Mouse (Mus musculus) adrenal gland, adult 2 months (tissue): Measurements from ENCODE around the gene Gm49416. TPM values are rescaled to one million over a fixed set of nuclear protein-coding genes. Genes with fewer than 3 reads are reported as not detected.
"Not testable (repeated sequence)": the region's sequence is repeated elsewhere in the genome, so short reads cannot be mapped to it uniquely, and the experiment has no call there.

Experiments used
- DNase-seq: peaks from one replicate; pipeline ENCODE4 v3.0.0; 2021
- long read RNA-seq: library from polyadenylated mRNA; stranded (forward); transcript quantifications from one replicate; pipeline ENCODE4 v2.0.0, GENCODE M21; 2021
- polyA plus RNA-seq: library from polyadenylated mRNA; depleted of rRNA; stranded (reverse); fragments of >200 nt; gene quantifications from 2 replicates; pipeline ENCODE4 v1.2.3, GENCODE M21; 2012; rRNA removed
- total RNA-seq, 2 experiments: library from RNA; stranded (reverse); gene quantifications; 2 replicates each; pipeline ENCODE4 v1.2.3; 2021

The Gm49416 gene
- 1 to 10 TPM; 3.2 to 4.5 TPM for total RNA-seq
- polyA plus RNA-seq, result not detected in 2 replicates
- long read RNA-seq, result 0 reads

DNA sequence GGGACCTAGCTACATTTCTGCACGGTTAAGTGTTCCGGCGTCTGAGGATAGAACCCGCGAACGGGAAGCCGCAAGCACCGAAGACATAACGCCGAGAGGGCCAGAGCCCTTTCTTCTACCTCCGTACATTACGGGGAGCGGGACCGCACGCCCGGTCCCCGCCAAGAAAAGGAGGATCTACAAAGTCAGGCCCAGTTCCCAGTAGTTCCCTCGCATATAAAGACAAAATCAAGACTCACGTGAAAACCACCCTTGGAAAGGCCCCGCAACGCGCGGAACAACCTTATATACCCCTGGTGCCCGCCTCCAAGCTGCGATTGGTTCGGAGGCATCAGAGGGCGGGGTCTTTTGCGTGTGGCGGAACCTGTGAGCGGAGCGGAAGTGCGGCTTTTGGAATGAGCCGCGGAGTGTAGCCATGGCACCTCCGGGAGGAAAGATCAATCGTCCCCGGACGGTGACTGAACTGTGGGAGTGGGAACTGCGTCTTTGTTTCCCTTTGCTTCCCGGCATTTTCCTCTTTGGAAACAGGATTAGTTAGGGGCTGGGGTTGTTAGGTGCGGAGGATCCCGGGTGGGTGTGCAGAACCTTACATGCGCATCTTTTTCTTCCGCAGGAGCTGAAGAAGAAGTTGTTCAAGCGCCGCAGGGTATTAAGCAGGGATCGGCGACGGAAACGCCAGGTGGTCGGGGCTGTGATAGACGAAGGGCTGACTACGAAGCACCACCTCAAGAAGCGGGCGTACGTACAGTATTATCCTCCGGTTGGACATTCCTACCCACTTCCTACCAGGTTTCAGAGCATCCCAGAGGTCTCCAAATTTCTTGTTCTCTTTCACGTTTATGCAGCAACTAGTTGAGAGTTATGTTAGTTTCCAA, at the start of gene Gm49416, which contains the start of gene 1810009A15Rik:
Gene Gm49416, plus strand, starts transcription at position 416 of the 875 bp plus-strand sequence.
Gene 1810009A15Rik, plus strand, starts transcription at position 343 of the 875 bp plus-strand sequence.
- peak; percentile 96 for DNase-seq

- no peak for DNase-seq
These were observed 49.4 kb upstream of the Gm49416 start, which contains the start of gene Gng3 for GRCm38 (mm10) chr19:8839103-8839907. TSS of gene Gng3 (minus strand) at chr19:8839194.

DNA sequence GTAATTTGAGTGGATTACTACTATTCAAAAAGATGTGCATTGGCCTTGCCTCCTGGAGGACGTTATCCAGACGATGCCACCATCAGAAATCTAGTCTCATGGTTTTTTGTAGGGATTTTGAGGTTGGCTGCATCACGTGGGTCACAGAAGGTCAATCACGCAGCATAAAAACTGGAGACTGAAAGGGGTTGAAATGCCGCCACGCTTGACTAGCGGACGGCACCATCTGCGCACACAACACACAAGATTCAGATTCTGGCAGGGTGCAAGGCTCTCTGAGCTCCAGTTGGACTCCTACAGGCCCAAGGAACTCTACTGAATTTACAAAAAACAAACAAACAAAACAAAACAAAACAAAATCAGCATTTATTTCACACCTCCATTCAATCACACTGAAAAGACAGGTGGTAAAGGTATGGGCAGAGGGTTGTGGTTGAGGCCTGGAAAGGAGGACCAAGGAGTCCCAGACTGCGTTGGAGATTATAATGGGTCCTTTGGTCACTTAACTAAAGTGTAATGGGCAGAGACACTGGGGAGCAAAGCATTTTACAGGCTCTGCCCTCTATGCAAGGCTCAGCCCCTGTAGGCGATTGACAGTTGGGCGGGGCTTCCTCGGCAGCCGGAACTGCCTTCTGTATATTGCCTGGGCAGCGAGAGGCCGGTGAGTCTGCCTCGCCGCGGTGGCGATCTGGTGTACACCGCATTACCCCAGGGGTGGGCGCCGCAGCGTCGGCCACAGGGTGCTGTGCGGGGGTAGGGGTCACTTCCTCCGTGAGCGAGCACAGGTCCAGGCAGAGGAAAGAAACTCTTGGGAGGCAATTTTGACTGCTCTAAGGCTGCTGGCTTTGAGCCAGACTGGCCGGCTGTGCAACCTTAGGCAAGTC, 48.6 kb upstream of the Gm49416 start:
- DNase-seq, result peak; percentile 90

DNA sequence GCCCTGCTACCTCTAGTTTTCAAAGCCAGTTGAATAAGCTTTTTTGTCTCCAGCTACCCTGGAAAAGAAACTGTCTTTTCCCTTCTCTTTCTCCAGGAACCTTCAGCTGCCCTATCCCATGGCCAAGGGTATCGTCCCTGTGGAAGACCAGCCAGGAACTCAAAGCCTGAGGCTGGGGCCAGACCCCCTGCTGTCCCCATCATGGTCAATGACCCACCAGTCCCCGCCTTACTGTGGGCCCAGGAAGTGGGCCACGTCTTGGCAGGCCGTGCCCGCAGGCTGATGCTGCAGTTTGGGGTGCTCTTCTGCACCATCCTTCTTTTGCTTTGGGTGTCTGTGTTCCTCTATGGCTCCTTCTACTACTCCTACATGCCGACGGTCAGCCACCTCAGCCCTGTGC, 47.7 kb upstream of the Gm49416 start:
- no peak for DNase-seq

- DNase-seq, result no peak
These were observed 45.8 kb upstream of the Gm49416 start for GRCm38 (mm10) chr19:8842961-8843360.

GRCm38 (mm10) chr19:8844371-8845129, 44.2 kb upstream of the Gm49416 start:
- peak; percentile 76 for DNase-seq

DNA sequence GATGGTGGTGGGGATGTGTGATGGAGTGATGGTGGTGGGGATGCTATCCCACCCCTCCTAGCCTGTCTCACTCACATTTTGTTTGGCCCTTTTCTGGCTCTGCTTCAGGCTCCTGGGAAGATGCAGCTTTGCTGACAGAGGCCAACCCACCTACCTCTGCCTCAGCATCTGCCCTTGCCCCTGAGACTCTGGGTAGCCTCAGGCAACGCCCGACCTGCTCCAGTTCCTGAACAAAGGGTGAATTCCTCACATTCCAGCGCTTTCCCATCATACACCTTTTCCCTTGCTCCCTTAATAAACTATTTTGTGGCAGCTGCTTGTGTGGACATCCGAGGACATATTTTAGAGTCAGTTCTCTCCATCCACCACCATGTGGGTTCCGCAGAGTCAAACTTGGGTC, 40.4 kb upstream of the Gm49416 start:
- DNase-seq, result no peak

GRCm38 (mm10) chr19:8850402-8850901, 38.3 kb upstream of the Gm49416 start, which contains the start of gene Lrrn4cl:
TSS of gene Lrrn4cl (plus strand) at chr19:8850768.
- peak; percentile 63 for DNase-seq

DNA sequence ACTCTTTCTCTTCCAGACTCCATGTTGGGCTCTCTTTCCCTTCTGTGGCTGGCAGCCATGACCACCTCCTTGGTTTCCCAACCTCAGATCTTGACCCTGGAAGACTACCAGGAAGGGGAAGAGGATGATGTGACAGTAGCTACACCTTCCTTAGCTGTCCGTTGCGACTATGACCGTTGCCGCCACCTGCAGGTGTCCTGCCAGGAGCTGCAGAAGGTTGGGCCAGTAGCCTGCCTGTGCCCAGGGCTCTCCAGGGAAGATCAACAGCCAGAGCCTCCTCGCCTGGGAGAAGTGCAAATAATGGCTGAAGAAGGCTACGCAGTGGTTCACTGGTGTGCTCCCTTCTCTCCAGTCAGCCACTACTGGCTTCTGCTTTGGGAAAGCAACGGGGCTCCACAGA, 37.1 kb upstream of the Gm49416 start:
- no peak for DNase-seq

DNA sequence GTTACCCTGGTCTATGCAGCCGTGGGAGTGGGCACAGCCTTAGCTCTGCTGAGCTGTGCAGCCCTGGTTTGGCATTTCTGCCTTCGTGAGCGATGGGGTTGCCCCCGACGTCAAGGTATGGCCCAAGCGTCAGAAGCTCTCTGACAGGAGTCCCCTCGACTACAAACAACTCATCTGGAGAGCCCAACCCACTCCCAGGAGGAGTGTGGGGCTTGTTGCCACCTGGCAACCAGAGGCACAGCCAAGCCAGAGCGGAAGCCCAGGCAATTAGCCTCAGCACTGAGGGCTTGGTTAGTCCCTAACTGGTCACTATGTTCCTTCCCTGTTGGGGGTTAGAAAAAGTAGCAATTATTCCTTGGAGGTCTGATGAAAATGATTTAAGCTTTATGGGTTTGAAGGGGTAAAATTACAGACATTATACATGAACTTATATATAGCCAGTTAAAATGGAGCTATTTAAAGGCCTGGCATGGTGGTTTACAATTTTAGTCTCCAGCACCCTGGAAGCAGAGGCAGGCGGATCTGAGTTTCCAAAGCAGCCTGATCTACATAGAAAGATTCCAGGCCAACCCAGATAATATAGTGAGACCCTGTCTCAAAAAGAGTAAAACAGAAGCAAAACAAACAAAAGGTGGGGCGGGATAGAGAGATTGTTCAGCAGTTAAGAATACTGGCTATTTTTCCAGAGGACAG, 36.3 kb upstream of the Gm49416 start:
- no peak for DNase-seq

GRCm38 (mm10) chr19:8853117-8853516, 35.6 kb upstream of the Gm49416 start:
- no peak for DNase-seq

GRCm38 (mm10) chr19:8857689-8858088, 31.0 kb upstream of the Gm49416 start:
- DNase-seq, result peak; percentile 60

DNA sequence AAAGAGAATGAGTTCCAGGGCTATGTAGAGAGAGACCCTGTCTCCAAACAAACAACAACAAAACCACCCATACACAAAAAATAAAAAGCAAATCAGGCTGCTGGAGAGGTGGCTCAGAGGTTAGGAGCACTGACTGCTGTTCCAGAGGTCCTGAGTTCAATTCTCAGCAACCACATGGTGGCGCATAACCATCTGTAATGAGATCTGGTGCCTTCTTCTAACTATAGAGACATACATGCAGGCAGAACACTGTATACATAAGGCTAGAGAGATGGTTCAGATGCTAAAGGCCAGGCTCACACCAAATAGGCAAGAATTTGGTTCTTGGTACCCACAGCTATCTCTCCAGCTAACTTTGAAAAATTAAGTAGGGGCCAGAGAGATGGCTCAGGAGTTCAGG, 29.7 kb upstream of the Gm49416 start:
- DNase-seq, result no peak

- no peak for DNase-seq
These were observed 24.5 kb upstream of the Gm49416 start for GRCm38 (mm10) chr19:8864265-8864664.

DNA sequence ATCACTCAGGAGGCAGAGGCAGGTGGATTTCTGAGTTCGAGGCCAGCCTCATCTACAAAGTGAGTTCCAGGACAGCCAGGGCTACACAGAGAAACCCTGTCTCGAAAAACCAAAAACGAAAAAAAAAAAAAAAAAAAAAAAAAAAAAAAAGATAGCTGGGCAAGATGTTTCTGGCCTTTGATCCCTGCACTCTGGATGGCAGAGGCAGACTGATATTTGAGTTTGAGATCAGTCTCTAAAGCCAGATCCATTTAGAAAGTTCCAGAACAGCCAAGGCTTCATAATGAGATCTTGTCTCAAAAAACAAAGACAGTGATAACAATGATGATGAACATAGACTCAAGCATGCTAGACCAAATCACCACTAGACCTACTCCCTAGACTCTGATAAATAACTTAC, 18.3 kb upstream of the Gm49416 start:
- DNase-seq, result not testable (repeated sequence)

DNA sequence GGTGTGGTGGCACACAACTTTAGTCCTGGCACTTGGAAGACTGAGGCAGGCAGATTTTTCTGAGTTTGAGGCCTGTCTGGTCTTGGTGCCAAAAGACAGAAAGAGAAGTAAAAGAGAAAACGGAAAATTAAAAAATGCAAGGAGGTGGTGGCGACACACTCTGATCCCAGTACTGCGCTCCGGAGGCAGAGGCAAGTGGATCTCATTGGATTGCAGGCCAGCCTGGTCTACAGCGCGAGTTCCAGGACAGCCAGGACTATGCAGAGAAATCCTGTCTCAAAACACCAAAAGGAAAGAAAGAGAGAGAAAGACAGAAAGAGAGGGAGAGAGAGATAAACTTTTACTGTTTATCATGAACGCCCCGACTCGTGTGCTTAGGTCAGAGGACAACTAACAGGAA, 17.9 kb upstream of the Gm49416 start:
- DNase-seq, result no peak

- DNase-seq, result peak; percentile 99
These were observed 17.2 kb upstream of the Gm49416 start, which contains the start of gene Ubxn1 for GRCm38 (mm10) chr19:8871267-8872186. TSS of gene Ubxn1 (plus strand) at chr19:8871496.

- DNase-seq, result peak; percentile 36
These were observed 16.4 kb upstream of the Gm49416 start for GRCm38 (mm10) chr19:8872266-8872840.
